Mouse (Mus musculus) testis, adult 2 months (tissue): ENCODE measurements around the gene Gsta3.

Source experiments
- CTCF ChIP-seq: fragments of 200-500 bp; IDR thresholded peaks from 2 replicates; pipeline ENCODE4 v1.5.1; 2012; ENCODE audit warnings: low read depth, mild to moderate bottlenecking, inconsistent platforms, low read length, moderate library complexity; ENCODE audit not compliant: control insufficient read depth, insufficient read depth, insufficient replicate concordance
- POLR2A ChIP-seq: fragments of 200-500 bp; IDR thresholded peaks from 2 replicates; pipeline ENCODE4 v1.6.1; 2012; ENCODE audit warnings: low read depth, mild to moderate bottlenecking, inconsistent platforms, low read length, moderate library complexity; ENCODE audit not compliant: control insufficient read depth

DNA sequence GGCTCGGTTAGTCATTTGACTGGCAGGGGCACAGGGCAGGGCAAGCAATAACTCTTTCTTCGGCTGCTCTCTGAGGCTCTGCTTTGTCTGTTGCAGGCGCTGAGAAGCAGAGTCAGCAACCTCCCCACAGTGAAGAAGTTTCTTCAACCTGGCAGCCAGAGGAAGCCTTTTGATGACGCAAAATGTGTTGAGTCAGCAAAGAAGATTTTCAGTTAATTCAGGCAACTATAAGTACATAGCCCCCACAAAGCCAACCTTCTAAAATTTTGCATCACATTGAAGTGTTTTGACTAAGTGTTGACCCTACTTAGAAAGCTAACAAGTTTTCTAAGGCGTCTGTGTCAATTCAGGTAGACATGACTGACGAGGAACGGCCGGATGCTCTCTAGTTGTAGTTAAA is 24.4 kb downstream of the Gsta3 start:
- no peak for TF ChIP-seq POLR2A
- TF ChIP-seq CTCF = no peak
